Mouse (Mus musculus) regulatory T cell (primary cell): ENCODE measurements at regions not wholly inside any gene's neighbourhood (a gene's known extent, or its start where the extent isn't known, plus 50 kb on each side); places are given as distances from the start of the nearest gene placed in this dataset.

Source experiments
- in situ Hi-C: fragments of 300-600 bp; cut with MboI, MseI; formaldehyde crosslinking; loops from one replicate; pipeline ENCODE4 v1.15.1; 2025; ENCODE audit warnings: high pct_unique_total_duplicates

DNA sequence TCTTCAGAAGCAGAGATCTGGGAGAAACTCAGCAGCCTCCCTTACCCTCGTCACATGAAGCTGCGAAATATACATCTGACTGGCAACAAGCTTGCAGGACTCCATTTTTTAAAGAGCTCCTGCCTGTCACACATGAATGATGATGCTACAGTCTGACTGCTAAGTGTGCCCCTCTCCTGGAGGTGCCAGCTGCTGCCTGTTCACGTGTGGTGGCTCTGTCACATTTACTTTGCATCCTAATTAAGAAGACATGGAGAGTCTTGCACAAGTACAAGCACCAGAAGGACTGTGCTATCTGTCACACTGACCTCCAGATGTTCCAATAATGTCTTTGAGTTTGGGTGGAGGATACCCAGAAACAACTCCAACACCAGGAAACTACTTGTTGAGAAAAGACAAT is 240.2 kb downstream of the Ube2cbp start:
- in situ Hi-C loops = no loop called here

GRCm38 (mm10) chr9:86230673-86231350 is 233.9 kb downstream of the Ube2cbp start:
- in situ Hi-C loops = no loop called here

DNA sequence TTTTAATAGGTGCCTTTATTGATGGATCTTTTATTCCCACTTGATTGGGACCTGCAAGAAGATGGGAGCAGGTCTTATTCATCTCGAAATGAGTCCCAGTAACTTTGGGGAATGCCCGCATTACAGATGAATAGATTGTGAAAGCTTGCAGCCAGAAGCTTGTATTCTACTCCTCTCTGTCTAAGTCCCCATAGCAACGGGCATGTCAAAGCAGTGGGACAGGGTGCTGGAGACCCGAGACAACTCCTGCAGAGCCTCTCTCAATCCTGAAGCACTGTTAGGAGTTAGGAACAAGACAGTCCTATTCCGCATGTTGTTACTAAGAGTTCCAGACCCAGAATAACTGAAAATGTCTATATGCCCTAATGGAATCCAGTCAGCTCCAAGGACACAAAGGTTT is 233.1 kb downstream of the Ube2cbp start:
- in situ Hi-C loops = no loop called here

DNA sequence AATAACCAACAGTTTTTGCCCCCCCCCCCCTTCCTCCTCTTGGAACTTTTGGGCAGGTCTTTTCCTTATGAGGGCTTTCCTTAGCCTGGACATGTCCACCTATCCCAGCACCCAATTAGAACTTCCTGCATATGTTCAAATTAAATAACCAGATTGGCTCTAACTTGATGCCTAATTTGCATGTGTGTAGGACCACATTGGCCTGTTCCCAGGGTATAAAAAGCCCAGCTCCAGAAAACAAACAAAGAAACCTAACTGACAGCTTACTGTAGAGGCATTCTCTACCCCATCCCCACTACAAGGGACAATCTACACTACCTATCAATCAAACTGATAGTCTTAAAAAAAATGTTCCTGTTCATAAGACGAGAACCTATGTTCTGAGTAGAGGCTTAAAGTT is 232.6 kb downstream of the Ube2cbp start:
- in situ Hi-C loops = no loop called here

- in situ Hi-C loops = no loop called here
Measured at GRCm38 (mm10) chr9:86233775-86234174, 231.0 kb downstream of the Ube2cbp start.

DNA sequence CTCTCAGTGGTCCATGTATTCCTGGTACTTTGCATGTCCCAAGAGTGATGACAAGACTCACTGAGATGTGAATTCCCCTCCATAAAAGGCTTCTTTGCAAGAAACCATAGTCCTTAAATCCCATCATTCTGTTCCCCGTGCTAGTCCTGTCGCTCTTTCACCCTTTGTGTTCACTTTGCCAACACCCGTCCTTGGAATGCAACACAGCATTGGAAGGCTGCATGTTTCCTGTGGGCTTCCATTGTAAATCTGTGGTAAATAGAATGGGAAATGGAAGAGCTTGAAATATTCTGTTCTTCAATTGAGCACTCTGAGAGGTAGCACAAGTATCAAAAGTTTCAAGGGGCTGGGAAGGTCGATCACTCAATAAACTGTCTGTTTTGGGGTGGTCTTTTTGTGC is 226.1 kb downstream of the Ube2cbp start:
- in situ Hi-C loops = no loop called here

GRCm38 (mm10) chr9:86240287-86240686 is 224.5 kb downstream of the Ube2cbp start:
- in situ Hi-C loops = no loop called here

DNA sequence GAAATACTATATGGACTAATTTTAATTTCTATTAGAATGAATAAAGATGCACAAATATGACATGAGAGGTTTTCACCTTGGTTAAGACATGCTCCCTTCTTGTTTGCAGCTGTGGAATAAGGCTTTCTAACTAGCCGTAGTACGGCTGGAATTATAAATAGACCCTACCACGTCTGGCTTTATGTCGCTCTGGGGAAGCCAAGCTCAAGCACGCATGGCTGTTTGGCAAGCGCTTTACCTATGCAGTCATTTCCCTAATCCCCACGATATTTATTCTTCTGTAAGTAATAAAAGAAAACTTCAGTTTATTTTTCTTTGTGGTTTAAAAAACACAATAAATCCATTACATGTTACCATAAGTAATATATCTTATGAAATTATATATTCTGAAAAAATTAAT is 223.9 kb downstream of the Ube2cbp start:
- in situ Hi-C loops = no loop called here

DNA sequence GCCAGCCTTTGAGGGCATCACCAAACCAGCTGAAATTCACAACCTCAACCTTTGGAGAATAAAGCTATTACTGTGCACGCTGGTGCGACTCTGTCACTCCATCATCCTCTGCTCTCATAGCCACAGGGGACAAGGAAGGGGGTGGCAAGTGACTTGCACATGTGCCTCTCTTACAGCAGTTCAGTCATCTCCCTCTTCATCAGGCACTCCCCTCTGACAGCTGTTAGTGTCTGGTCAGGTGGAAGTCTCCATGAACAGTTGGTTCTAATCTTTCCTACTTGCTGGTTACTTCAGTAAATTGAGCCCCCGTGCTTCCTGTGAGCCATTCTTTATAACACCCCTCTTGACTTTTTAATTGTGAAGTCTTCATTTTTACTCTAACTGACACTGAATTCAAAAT is 214.6 kb downstream of the Ube2cbp start:
- in situ Hi-C loops = no loop called here

GRCm38 (mm10) chr9:86251331-86251730 is 213.4 kb downstream of the Ube2cbp start:
- in situ Hi-C loops = no loop called here
